18 mouse cellular contexts compared by ENCODE assay signal in the genomic region with DNA sequence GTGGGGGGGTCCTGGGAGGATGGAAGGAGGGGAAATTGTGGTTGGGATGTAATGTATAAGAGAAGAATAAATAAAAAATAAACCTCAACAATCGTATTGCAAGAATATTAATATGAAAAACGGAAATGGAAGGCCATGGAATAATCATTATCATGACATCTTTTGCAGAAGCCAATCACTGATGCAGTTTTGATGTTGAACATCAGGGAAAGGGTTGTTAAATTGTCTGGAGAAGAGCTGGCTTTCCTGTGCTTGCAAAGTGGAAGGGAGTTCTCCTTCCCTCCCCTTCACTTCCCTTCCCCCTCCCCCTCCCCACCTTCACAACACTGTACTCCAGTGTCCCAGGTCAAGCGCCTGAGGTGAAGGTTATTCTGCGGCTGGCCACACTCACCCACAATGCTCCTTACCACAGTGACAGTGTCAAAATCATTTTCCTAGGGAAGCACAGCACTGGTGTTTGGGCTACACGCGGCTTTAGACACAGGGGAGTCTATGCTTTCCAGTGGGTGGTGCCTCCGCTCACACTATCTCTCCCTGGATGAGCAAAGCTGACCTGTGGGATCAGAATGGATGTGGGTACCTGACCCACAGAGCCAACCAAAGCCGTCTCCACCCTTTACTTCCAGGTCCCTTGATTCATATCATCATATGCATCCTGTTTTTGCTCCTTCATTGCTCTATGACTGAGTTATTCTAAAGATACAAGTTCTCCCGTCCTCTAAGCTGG. TPM values are rescaled to one million over a fixed set of nuclear protein-coding genes. Genes with fewer than 3 reads are reported as not detected.
DNase-seq lines count a peak whose midpoint lies in the region; ATAC-seq and TF ChIP-seq lines count a peak whose summit lies in the region.
"Had no signal": no experiment of that assay in that cellular context is flagged by ENCODE, and none has a peak within 500 bp of the region (broad histone marks: within the 10 kb centered on the region; RNA-seq: fewer than 3 reads in every experiment).

No protein-coding gene starts in this region.

- no peak for TF ChIP-seq CTCF in stomach, postnatal 0 days (IDR thresholded peaks at IDR 0.05; ENCODE audit: low read depth)

- peaks cover 14% of the 10 kb centered on the region; the same call in 1 of the 2 replicates for H3K4me1 ChIP-seq in heart, embryonic 11.5 days (ENCODE audit: control insufficient read depth, insufficient read depth, low read length)
- H3K4me1 ChIP-seq in stomach, embryonic 15.5 days: no peaks in the 10 kb centered on the region; the same call in 1 of the 2 replicates
- H3K4me1 ChIP-seq in stomach, postnatal 0 days (replicated peaks; ENCODE audit: control insufficient read depth, insufficient read depth): no peaks in the 10 kb centered on the region
- H3K4me1 ChIP-seq in liver, embryonic 13.5 days (replicated peaks): peaks cover 73% of the 10 kb centered on the region
- peaks cover 6% of the 10 kb centered on the region for H3K4me1 ChIP-seq in kidney, embryonic 16.5 days (ENCODE audit: insufficient read depth, low read length)
- H3K4me1 ChIP-seq: embryonic facial prominence, embryonic 13.5 days had no signal

- H3K27ac ChIP-seq in heart, embryonic 11.5 days (ENCODE audit: low read depth, low read length): peak overlapping the region; percentile 83
- H3K27ac ChIP-seq in stomach, embryonic 15.5 days: no peak overlapping the region
- H3K27ac ChIP-seq in stomach, postnatal 0 days (replicated peaks): no peak overlapping the region
- H3K27ac ChIP-seq in liver, embryonic 13.5 days: peak overlapping the region; percentile 99
- H3K27ac ChIP-seq in kidney, embryonic 16.5 days (ENCODE audit: low read length): no peak overlapping the region
- H3K27ac ChIP-seq: embryonic facial prominence, embryonic 13.5 days; hindbrain, embryonic 14.5 days had no signal

- no peak overlapping the region for H3K4me3 ChIP-seq in heart, embryonic 11.5 days (ENCODE audit: low read depth, low read length)
- H3K4me3 ChIP-seq in stomach, embryonic 15.5 days (replicated peaks): no peak overlapping the region
- H3K4me3 ChIP-seq in stomach, postnatal 0 days (ENCODE audit: low read depth, low read length): no peak overlapping the region
- peak overlapping the region; percentile 37 for H3K4me3 ChIP-seq in liver, embryonic 13.5 days (replicated peaks)
- no peak overlapping the region for H3K4me3 ChIP-seq in kidney, embryonic 16.5 days (ENCODE audit: low read length)
- H3K4me3 ChIP-seq: embryonic facial prominence, embryonic 13.5 days had no signal

- H3K9me3 ChIP-seq in heart, embryonic 11.5 days (replicated peaks; ENCODE audit: control insufficient read depth, low read length): no peaks in the 10 kb centered on the region
- H3K9me3 ChIP-seq in stomach, embryonic 15.5 days: no peaks in the 10 kb centered on the region
- H3K9me3 ChIP-seq in stomach, postnatal 0 days (ENCODE audit: control insufficient read depth, low read length): no peaks in the 10 kb centered on the region
- no peaks in the 10 kb centered on the region for H3K9me3 ChIP-seq in liver, embryonic 13.5 days (replicated peaks)
- H3K9me3 ChIP-seq in kidney, embryonic 16.5 days (ENCODE audit: low read length): no peaks in the 10 kb centered on the region
- H3K9me3 ChIP-seq: embryonic facial prominence, embryonic 13.5 days had no signal

- ATAC-seq in heart, embryonic 11.5 days (replicated peaks; ENCODE audit: insufficient number of reproducible peaks, low FRiP score, low TSS enrichment): peak; percentile 26; the same call in 1 of the 2 replicates
- peak; percentile 40; the same call in 1 of the 2 replicates for ATAC-seq in stomach, embryonic 15.5 days (ENCODE audit: insufficient read depth, low FRiP score, low read depth)
- ATAC-seq in stomach, postnatal 0 days (ENCODE audit: low FRiP score, low TSS enrichment): no peak
- ATAC-seq in liver, embryonic 13.5 days (ENCODE audit: low read depth): peak; percentile 58
- ATAC-seq in kidney, embryonic 16.5 days (ENCODE audit: low FRiP score, low TSS enrichment): no peak; the same call in 1 of the 2 replicates
- ATAC-seq: activated CD4-positive, CD25-positive, alpha-beta regulatory T cell, adult 4 months; forebrain, embryonic 16.5 days had no signal

- peak overlapping the region; percentile 36 for H3K4me2 ChIP-seq in heart, embryonic 11.5 days
- H3K4me2 ChIP-seq in stomach, embryonic 15.5 days: no peak overlapping the region
- no peak overlapping the region for H3K4me2 ChIP-seq in stomach, postnatal 0 days (replicated peaks; ENCODE audit: low read depth)
- H3K4me2 ChIP-seq in liver, embryonic 13.5 days: peak overlapping the region; percentile 67
- H3K4me2 ChIP-seq in kidney, embryonic 16.5 days (replicated peaks; ENCODE audit: low read depth, low read length): no peak overlapping the region
- H3K4me2 ChIP-seq: embryonic facial prominence, embryonic 13.5 days; hindbrain, embryonic 14.5 days had no signal

- whole genome bisulfite sequencing in heart, embryonic 11.5 days (ENCODE audit: insufficient replicate concordance): 52% methylated on average over 9 of the region's 9 CpGs
- 69% methylated on average over 9 of the region's 9 CpGs for WGBS in stomach, embryonic 15.5 days
- 77% methylated on average over 9 of the region's 9 CpGs for WGBS in stomach, postnatal 0 days
- 10% methylated on average over 9 of the region's 9 CpGs for WGBS in liver, embryonic 13.5 days (ENCODE audit: insufficient replicate concordance)
- 76% methylated on average over 9 of the region's 9 CpGs for WGBS in kidney, embryonic 16.5 days

- TF ChIP-seq EP300 in stomach, postnatal 0 days (optimal IDR thresholded peaks at IDR 0.05): no peak

- intact Hi-C loops in heart, postnatal 14 days (cut with DNase I): no loop called here

- no peak for DNase-seq in heart, postnatal 14 days
- DNase-seq in stomach, postnatal 0 days (ENCODE audit: low spot score): no peak
- DNase-seq in liver, embryonic 13.5 days: no peak
- no peak for DNase-seq in cerebellum, adult 11 months
- DNase-seq in layer of hippocampus, postnatal 10 days (ENCODE audit: low spot score in 2 of 2): no peak
- DNase-seq: cerebellum, adult 8-10 months; gastrocnemius, postnatal 10 days; lung, postnatal 14 days; thymus, postnatal 14 days had no signal

- peak overlapping the region; percentile 43 for H3K9ac ChIP-seq in heart, embryonic 11.5 days (ENCODE audit: low read depth, low read length)
- H3K9ac ChIP-seq in stomach, embryonic 15.5 days: no peak overlapping the region
- H3K9ac ChIP-seq in stomach, postnatal 0 days (ENCODE audit: low read length): no peak overlapping the region
- peak overlapping the region; percentile 75 for H3K9ac ChIP-seq in liver, embryonic 13.5 days
- no peak overlapping the region for H3K9ac ChIP-seq in kidney, embryonic 16.5 days (replicated peaks; ENCODE audit: low read length)
- H3K9ac ChIP-seq: embryonic facial prominence, embryonic 13.5 days; hindbrain, embryonic 14.5 days had no signal

- no peaks in the 10 kb centered on the region for H3K27me3 ChIP-seq in heart, embryonic 11.5 days (ENCODE audit: control insufficient read depth, insufficient read depth, low read length)
- no peaks in the 10 kb centered on the region for H3K27me3 ChIP-seq in stomach, embryonic 15.5 days (replicated peaks)
- no peaks in the 10 kb centered on the region for H3K27me3 ChIP-seq in stomach, postnatal 0 days (ENCODE audit: control insufficient read depth, insufficient read depth, low read length)
- no peaks in the 10 kb centered on the region for H3K27me3 ChIP-seq in liver, embryonic 13.5 days
- H3K27me3 ChIP-seq in kidney, embryonic 16.5 days (ENCODE audit: insufficient read depth, low read length): no peaks in the 10 kb centered on the region
- H3K27me3 ChIP-seq: embryonic facial prominence, embryonic 13.5 days had no signal

- H3K36me3 ChIP-seq in heart, embryonic 11.5 days (ENCODE audit: control insufficient read depth, insufficient read depth, low read length): no peaks in the 10 kb centered on the region
- H3K36me3 ChIP-seq in stomach, embryonic 15.5 days: no peaks in the 10 kb centered on the region
- no peaks in the 10 kb centered on the region for H3K36me3 ChIP-seq in stomach, postnatal 0 days (ENCODE audit: control insufficient read depth, insufficient read depth, low read length)
- H3K36me3 ChIP-seq in liver, embryonic 13.5 days: no peaks in the 10 kb centered on the region
- H3K36me3 ChIP-seq in kidney, embryonic 16.5 days (ENCODE audit: insufficient read depth, low read length): no peaks in the 10 kb centered on the region
- H3K36me3 ChIP-seq: embryonic facial prominence, embryonic 13.5 days had no signal

RNA-seq across cellular contexts. Expression of gene Asb17, which starts 53.0 kb away (rescaled TPM):
- polyA plus RNA-seq in heart, embryonic 11.5 days (2014; fragmentation: Nextera tagmentation; extraction: Ambion mirVana): 1.4 and 2.7 TPM in 2 replicates
- not detected for total RNA-seq in heart, postnatal 14 days (2021)
- 0.30 and 0.82 TPM in 2 replicates for polyA plus RNA-seq in stomach, embryonic 15.5 days (2015; fragmentation: Nextera tagmentation; extraction: Ambion mirVana)
- 0.08 and 0.12 TPM in 2 replicates for polyA plus RNA-seq in stomach, postnatal 0 days (2015; fragmentation: Nextera tagmentation; extraction: Ambion mirVana)
- polyA plus RNA-seq in liver, embryonic 13.5 days (2015; fragmentation: Nextera tagmentation; extraction: Ambion mirVana): 6.4 TPM in 2 replicates
- 0.06 TPM in 1 of 2 replicates, not detected in the other for polyA plus RNA-seq in kidney, embryonic 16.5 days (2015; fragmentation: Nextera tagmentation; extraction: Ambion mirVana)
- total RNA-seq in layer of hippocampus, postnatal 10 days (2021): not detected
- total RNA-seq: gastrocnemius, postnatal 10 days; layer of hippocampus, postnatal 14 days had no signal
- polyA plus RNA-seq: forebrain, embryonic 16.5 days; hindbrain, embryonic 14.5 days; kidney, embryonic 14.5 days had no signal

Comparison
In these comparisons a context has a peak if more than half of its experiments do, and no peak if none do; other contexts are left out.
1. ATAC-seq: peak in heart, embryonic 11.5 days (single experiment), stomach, embryonic 15.5 days (single experiment) and liver, embryonic 13.5 days (single experiment); none in stomach, postnatal 0 days (single experiment) and kidney, embryonic 16.5 days (single experiment).
2. H3K27ac ChIP-seq: peak in heart, embryonic 11.5 days (single experiment) and liver, embryonic 13.5 days (single experiment); none in stomach, embryonic 15.5 days (single experiment), stomach, postnatal 0 days (single experiment) and kidney, embryonic 16.5 days (single experiment).
3. H3K4me2 ChIP-seq: peak in heart, embryonic 11.5 days (single experiment) and liver, embryonic 13.5 days (single experiment); none in stomach, embryonic 15.5 days (single experiment), stomach, postnatal 0 days (single experiment) and kidney, embryonic 16.5 days (single experiment).
4. H3K9ac ChIP-seq: peak in heart, embryonic 11.5 days (single experiment) and liver, embryonic 13.5 days (single experiment); none in stomach, embryonic 15.5 days (single experiment), stomach, postnatal 0 days (single experiment) and kidney, embryonic 16.5 days (single experiment).